Mouse (Mus musculus) liver, embryonic 13.5 days (tissue): ENCODE results near the gene Lmx1a. TPM values are rescaled to one million over a fixed set of nuclear protein-coding genes. Genes with fewer than 3 reads are reported as not detected.

Experiments
- polyA plus RNA-seq: library from polyadenylated mRNA; unstranded; fragments of >200 nt; fragmentation: Nextera tagmentation; extraction: Ambion mirVana; gene quantifications from 2 replicates; pipeline ENCODE4 v1.2.1, GENCODE M21; 2015

The Lmx1a gene
- polyA plus RNA-seq, 1 experiment from 2014 or later: 0.35 TPM

Other genes starting within 250 kb of the Lmx1a start
- not detected in 2 replicates for gene Lrrc52, start 222.5 kb upstream of the Lmx1a start, polyA plus RNA-seq
- 0.52 and 0.63 TPM in 2 replicates for gene Rxrg, start 90.9 kb upstream of the Lmx1a start, polyA plus RNA-seq